Mouse (Mus musculus) liver, adult 2 months (tissue): Measurements from ENCODE around the gene Itgb6.

Experiments used
- CTCF ChIP-seq: fragments of 200-500 bp; IDR thresholded peaks from 2 replicates; pipeline ENCODE4 v1.5.1; 2011; ENCODE audit warnings: low read depth, low read length, control low read depth
- POLR2A ChIP-seq: fragments of 200-500 bp; IDR thresholded peaks from 2 replicates; pipeline ENCODE4 v1.6.1; 2011; ENCODE audit warnings: low read length, control low read depth; ENCODE audit not compliant: insufficient read depth; ENCODE audit errors: extremely low read depth

DNA sequence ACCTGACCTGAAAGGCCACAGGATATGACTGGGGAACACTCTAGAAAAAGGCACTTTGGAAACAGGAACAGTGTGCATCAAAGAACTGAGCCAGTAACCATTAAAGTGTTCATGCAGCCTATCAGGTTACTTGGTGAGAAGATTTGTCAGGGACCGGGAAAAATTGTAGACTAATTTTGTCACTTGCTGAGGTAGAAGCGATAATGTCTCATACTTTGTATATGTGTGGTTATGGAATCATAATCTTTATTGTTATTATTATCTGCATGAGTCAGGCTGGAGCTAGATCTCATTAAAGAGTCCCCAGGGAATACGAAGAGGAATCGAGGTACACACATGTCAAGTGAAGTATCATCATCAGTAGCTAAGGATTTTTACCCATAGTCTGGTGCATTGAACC lies 21.5 kb downstream of the Itgb6 start:
- TF ChIP-seq POLR2A (no peak), CTCF (no peak)
